Mouse (Mus musculus): Measurements from ENCODE around the gene Rftn1. TPM values are rescaled to one million over a fixed set of nuclear protein-coding genes. Genes with fewer than 3 reads are reported as not detected.

The Rftn1 gene
- polyA plus RNA-seq, 2 experiments from 2014 or later, result 30.9 to 31.4 TPM

GRCm38 (mm10) chr17:50020211-50021001, 170.1 kb downstream of the Rftn1 start:
- ATAC-seq, result no peak

- no peak for ATAC-seq
Observed at GRCm38 (mm10) chr17:50019819-50020210, 170.7 kb downstream of the Rftn1 start.

- ATAC-seq, result no peak
Observed at GRCm38 (mm10) chr17:50019090-50019489, 171.4 kb downstream of the Rftn1 start.

GRCm38 (mm10) chr17:50014708-50015107, 175.8 kb downstream of the Rftn1 start:
- no peak for ATAC-seq

- ATAC-seq, result no peak
Observed at GRCm38 (mm10) chr17:50013848-50014247, 176.6 kb downstream of the Rftn1 start.

- ATAC-seq, result no peak
Observed at GRCm38 (mm10) chr17:50010096-50010495, 180.4 kb downstream of the Rftn1 start.

- no peak for ATAC-seq
Observed at GRCm38 (mm10) chr17:50006721-50007351, 183.6 kb downstream of the Rftn1 start.

- ATAC-seq, result no peak
Observed at GRCm38 (mm10) chr17:50006338-50006720, 184.1 kb downstream of the Rftn1 start.

- no peak for ATAC-seq
Observed at GRCm38 (mm10) chr17:50003156-50003555, 187.3 kb downstream of the Rftn1 start.

GRCm38 (mm10) chr17:50002171-50002570, 188.3 kb downstream of the Rftn1 start:
- ATAC-seq, result no peak

GRCm38 (mm10) chr17:50001754-50002153, 188.7 kb downstream of the Rftn1 start:
- ATAC-seq, result no peak

GRCm38 (mm10) chr17:50000580-50000979, 189.9 kb downstream of the Rftn1 start:
- ATAC-seq, result no peak

- no peak for ATAC-seq
Observed at GRCm38 (mm10) chr17:49996626-49997152, 193.8 kb downstream of the Rftn1 start.

- ATAC-seq, result peak; percentile 17
Observed at GRCm38 (mm10) chr17:49996097-49996496, 194.4 kb downstream of the Rftn1 start.

GRCm38 (mm10) chr17:49995226-49995625, 195.2 kb downstream of the Rftn1 start:
- ATAC-seq, result no peak

GRCm38 (mm10) chr17:49993631-49994030, 196.8 kb downstream of the Rftn1 start:
- no peak for ATAC-seq

- peak; percentile 72 for ATAC-seq
Observed at GRCm38 (mm10) chr17:49992625-49993603, 197.6 kb downstream of the Rftn1 start.

- ATAC-seq, result no peak
Observed at GRCm38 (mm10) chr17:49989583-49989982, 200.9 kb downstream of the Rftn1 start.

- no peak for ATAC-seq
Observed at GRCm38 (mm10) chr17:49987095-49987494, 203.4 kb downstream of the Rftn1 start.

- no peak for ATAC-seq
Observed at GRCm38 (mm10) chr17:49983478-49983877, 207.0 kb downstream of the Rftn1 start.

GRCm38 (mm10) chr17:49982611-49983390, 207.7 kb downstream of the Rftn1 start:
- no peak for ATAC-seq

GRCm38 (mm10) chr17:49981591-49981990, 208.9 kb downstream of the Rftn1 start:
- ATAC-seq, result no peak

All from activated CD4-positive, CD25-positive, alpha-beta regulatory T cell, adult 4 months (primary cell).